Mouse (Mus musculus): Measurements from ENCODE around the gene Mrap. TPM values are rescaled to one million over a fixed set of nuclear protein-coding genes. Genes with fewer than 3 reads are reported as not detected.

Mrap gene
- total RNA-seq, 2 experiments from 2014 or later = 0.37 TPM; not detected in 1

GRCm38 (mm10) chr16:90774216-90774615, 36.2 kb downstream of the Mrap start:
- no peak for DNase-seq (ENCODE audit: low spot score in 2 of 2)
- no peak overlapping the region for H3K4me3 ChIP-seq
- H3K27ac ChIP-seq = no peak overlapping the region
- no peak for TF ChIP-seq CTCF (conservative IDR thresholded peaks at IDR 0.05)

- H3K4me3 ChIP-seq = no peak overlapping the region
- no peak for TF ChIP-seq CTCF (conservative IDR thresholded peaks at IDR 0.05)
- DNase-seq (ENCODE audit: low spot score in 2 of 2) = no peak
Observed at GRCm38 (mm10) chr16:90774646-90775045, 36.6 kb downstream of the Mrap start.

GRCm38 (mm10) chr16:90775946-90776520, 38.0 kb downstream of the Mrap start:
- Histone ChIP-seq H3K27ac (no peak overlapping the region), H3K4me3 (no peak overlapping the region)
- no peak for DNase-seq (ENCODE audit: low spot score in 2 of 2)
- TF ChIP-seq CTCF (conservative IDR thresholded peaks at IDR 0.05) = no peak

More at GRCm38 (mm10) chr16:90774646-90775045, 36.6 kb downstream of the Mrap start:
- H3K27ac ChIP-seq = no peak overlapping the region

GRCm38 (mm10) chr16:90779783-90780182, 41.8 kb downstream of the Mrap start:
- TF ChIP-seq CTCF (conservative IDR thresholded peaks at IDR 0.05) = no peak
- no peak for DNase-seq (ENCODE audit: low spot score in 2 of 2)
- Histone ChIP-seq H3K27ac (no peak overlapping the region), H3K4me3 (no peak overlapping the region)

GRCm38 (mm10) chr16:90783302-90783701, 45.3 kb downstream of the Mrap start:
- no peak for DNase-seq (ENCODE audit: low spot score in 2 of 2)
- H3K4me3 ChIP-seq = no peak overlapping the region
- no peak overlapping the region for H3K27ac ChIP-seq
- TF ChIP-seq CTCF (conservative IDR thresholded peaks at IDR 0.05) = no peak

GRCm38 (mm10) chr16:90785257-90785656, 47.2 kb downstream of the Mrap start:
- no peak for TF ChIP-seq CTCF (conservative IDR thresholded peaks at IDR 0.05)
- no peak for DNase-seq (ENCODE audit: low spot score in 2 of 2)
- Histone ChIP-seq H3K27ac (no peak overlapping the region), H3K4me3 (no peak overlapping the region)

- TF ChIP-seq CTCF (conservative IDR thresholded peaks at IDR 0.05) = no peak
- DNase-seq (ENCODE audit: low spot score in 2 of 2) = no peak
Observed at GRCm38 (mm10) chr16:90788580-90788979, 50.6 kb downstream of the Mrap start.

GRCm38 (mm10) chr16:90790946-90791345, 52.9 kb downstream of the Mrap start:
- TF ChIP-seq CTCF (conservative IDR thresholded peaks at IDR 0.05) = no peak
- H3K27ac ChIP-seq = no peak overlapping the region

More at GRCm38 (mm10) chr16:90788580-90788979, 50.6 kb downstream of the Mrap start:
- no peak overlapping the region for H3K4me3 ChIP-seq
- H3K27ac ChIP-seq = no peak overlapping the region

GRCm38 (mm10) chr16:90792066-90792465, 54.1 kb downstream of the Mrap start:
- no peak for DNase-seq (ENCODE audit: low spot score in 2 of 2)
- TF ChIP-seq CTCF (conservative IDR thresholded peaks at IDR 0.05) = no peak
- Histone ChIP-seq H3K4me3 (no peak overlapping the region), H3K27ac (no peak overlapping the region)

More at GRCm38 (mm10) chr16:90790946-90791345, 52.9 kb downstream of the Mrap start:
- no peak for DNase-seq (ENCODE audit: low spot score in 2 of 2)
- H3K4me3 ChIP-seq = no peak overlapping the region

GRCm38 (mm10) chr16:90792500-90792899, 54.5 kb downstream of the Mrap start:
- Histone ChIP-seq H3K4me3 (no peak overlapping the region), H3K27ac (no peak overlapping the region)
- TF ChIP-seq CTCF (conservative IDR thresholded peaks at IDR 0.05) = no peak
- no peak for DNase-seq (ENCODE audit: low spot score in 2 of 2)

- H3K4me3 ChIP-seq = no peak overlapping the region
- no peak for TF ChIP-seq CTCF (conservative IDR thresholded peaks at IDR 0.05)
- DNase-seq (ENCODE audit: low spot score in 2 of 2) = no peak
- no peak overlapping the region for H3K27ac ChIP-seq
Observed at GRCm38 (mm10) chr16:90794708-90795107, 56.7 kb downstream of the Mrap start.

GRCm38 (mm10) chr16:90798446-90798845, 60.4 kb downstream of the Mrap start:
- TF ChIP-seq CTCF (conservative IDR thresholded peaks at IDR 0.05) = no peak
- no peak for DNase-seq (ENCODE audit: low spot score in 2 of 2)
- Histone ChIP-seq H3K27ac (no peak overlapping the region), H3K4me3 (no peak overlapping the region)

- Histone ChIP-seq H3K4me3 (no peak overlapping the region), H3K27ac (no peak overlapping the region)
- TF ChIP-seq CTCF (conservative IDR thresholded peaks at IDR 0.05) = no peak
- no peak for DNase-seq (ENCODE audit: low spot score in 2 of 2)
Observed at GRCm38 (mm10) chr16:90798848-90799247, 60.8 kb downstream of the Mrap start.

Other genes starting within 250 kb of the Mrap start
- gene Mis18a, start 10.8 kb upstream of the Mrap start, total RNA-seq (2021) = 1 to 10 TPM; 7.7 to 9.0 TPM
- gene Urb1, start 72.2 kb downstream of the Mrap start, total RNA-seq (2021) = 10 to 100 TPM; 17.3 to 18.8 TPM
- gene Eva1c, start 88.5 kb downstream of the Mrap start, total RNA-seq (2021) = 1 to 10 TPM; 2.2 to 2.9 TPM
- gene Cfap298, start 196.9 kb downstream of the Mrap start, total RNA-seq (2021) = 10 to 100 TPM; 34.0 to 43.7 TPM

Data from layer of hippocampus, adult 2 months (tissue).